Mouse (Mus musculus): Measurements from ENCODE around the gene 1700066M21Rik. TPM values are rescaled to one million over a fixed set of nuclear protein-coding genes. Genes with fewer than 3 reads are reported as not detected.

The 1700066M21Rik gene
- total RNA-seq, 1 experiment = 6.7 TPM

DNA sequence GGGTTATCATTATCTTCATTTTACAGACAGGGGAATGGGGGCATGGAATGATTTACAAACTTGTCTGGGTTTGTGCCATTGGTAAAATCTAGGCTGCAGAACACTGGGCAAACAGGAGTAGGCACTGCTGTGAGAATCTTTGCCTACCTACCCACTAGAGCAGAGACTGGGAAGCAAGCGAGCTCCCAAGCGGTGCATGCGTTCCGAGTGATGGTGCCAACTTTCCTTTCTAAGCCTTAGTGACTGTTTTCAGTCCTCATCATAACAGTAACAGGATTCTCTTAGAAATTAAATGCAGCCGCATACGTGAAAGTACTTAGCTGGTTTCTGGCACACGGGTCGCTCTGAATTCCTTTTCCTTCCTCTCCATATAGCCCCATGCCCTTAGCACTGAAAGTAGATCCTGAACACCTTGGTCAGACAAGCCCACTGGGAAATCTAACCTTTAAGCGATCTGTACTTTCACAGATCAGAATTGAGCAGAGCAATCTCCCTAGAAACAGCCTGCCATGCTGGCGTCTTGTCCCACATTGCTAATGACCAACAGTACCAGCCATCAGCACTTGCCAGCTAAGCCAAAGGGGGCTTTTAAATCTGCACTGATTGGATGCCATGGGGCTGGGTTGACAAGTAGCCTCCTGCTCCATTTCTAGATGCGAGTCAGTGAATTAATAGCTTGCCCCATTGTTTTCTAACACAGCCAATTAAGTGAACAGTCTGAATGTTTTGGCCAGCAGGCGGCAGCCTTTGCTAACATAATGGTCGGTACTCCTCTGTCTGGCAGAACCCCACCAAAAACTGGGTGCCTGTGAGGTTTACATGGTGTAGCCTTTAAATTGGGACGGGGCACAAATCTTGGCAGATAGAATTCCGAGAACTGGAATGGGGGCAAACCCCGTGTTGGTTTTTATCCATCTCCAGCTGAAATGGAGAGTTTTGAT, 51.2 kb downstream of the 1700066M21Rik start:
- Histone ChIP-seq H3K9ac (ENCODE audit: insufficient read depth, low read depth, low read length, poor library complexity, severe bottlenecking) (no peak overlapping the region), H3K27ac (ENCODE audit: insufficient read depth, low read depth, low read length, poor library complexity, severe bottlenecking) (no peak overlapping the region), H3K9me3 (ENCODE audit: control insufficient read depth, insufficient read depth, low read depth, low read length) (no peaks in the 10 kb centered on the region), H3K36me3 (ENCODE audit: control insufficient read depth, insufficient read depth, low read length, poor library complexity, severe bottlenecking) (no peaks in the 10 kb centered on the region), H3K4me1 (ENCODE audit: control insufficient read depth in 2 of 2, insufficient read depth in 2 of 2, low read length in 2 of 2, poor library complexity in 1 of 2) (no peaks in the 10 kb centered on the region), H3K4me3 (ENCODE audit: insufficient read depth in 1 of 2, low read depth in 1 of 2, low read length in 2 of 2, poor library complexity in 1 of 2, severe bottlenecking in 1 of 2) (no peak overlapping the region)
- in situ Hi-C loops (cut with MboI; ENCODE audit: low sequenced_read_pairs in 2 of 2, unreplicated experiment in 2 of 2) = loop anchor here in 1 of 2 experiments (10.0 kb wide), 2 partner anchors 526 to 866 kb away; no protein-coding TSS in a partner anchor
- TF ChIP-seq ZC3H11A (IDR thresholded peaks at IDR 0.05; ENCODE audit: borderline replicate concordance, low read depth, low read length) (peak; percentile 99), HCFC1 (IDR thresholded peaks at IDR 0.05; ENCODE audit: borderline replicate concordance, insufficient read depth, low read length) (no peak), MAFK (IDR thresholded peaks at IDR 0.05; ENCODE audit: insufficient read depth, low read depth, low read length) (no peak), ZNF384 (IDR thresholded peaks at IDR 0.05; ENCODE audit: low read depth, low read length) (no peak), CHD2 (IDR thresholded peaks at IDR 0.05; ENCODE audit: low read depth, low read length) (no peak)
- DNase-seq (ENCODE audit: low read depth, low spot score) = peak; percentile 69

GRCm38 (mm10) chr1:57429786-57430483, 52.5 kb downstream of the 1700066M21Rik start:
- H3K4me1 ChIP-seq (ENCODE audit: control insufficient read depth in 2 of 2, insufficient read depth in 2 of 2, low read length in 2 of 2, poor library complexity in 1 of 2) = no peaks in the 10 kb centered on the region
- no peak for DNase-seq (ENCODE audit: low read depth, low spot score)
- in situ Hi-C loops (cut with MboI; ENCODE audit: low sequenced_read_pairs in 2 of 2, unreplicated experiment in 2 of 2) = loop anchor here in 1 of 2 experiments (10.0 kb wide), 2 partner anchors 525 to 865 kb away; no protein-coding TSS in a partner anchor
- no peaks in the 10 kb centered on the region for H3K36me3 ChIP-seq (ENCODE audit: control insufficient read depth, insufficient read depth, low read length, poor library complexity, severe bottlenecking)
- H3K9ac ChIP-seq (ENCODE audit: insufficient read depth, low read depth, low read length, poor library complexity, severe bottlenecking) = no peak overlapping the region
- H3K9me3 ChIP-seq (ENCODE audit: control insufficient read depth, insufficient read depth, low read depth, low read length) = no peaks in the 10 kb centered on the region
- no peak overlapping the region for H3K4me3 ChIP-seq (ENCODE audit: insufficient read depth in 1 of 2, low read depth in 1 of 2, low read length in 2 of 2, poor library complexity in 1 of 2, severe bottlenecking in 1 of 2)
- H3K27ac ChIP-seq (ENCODE audit: insufficient read depth, low read depth, low read length, poor library complexity, severe bottlenecking) = no peak overlapping the region
- no peak for TF ChIP-seq HCFC1 (IDR thresholded peaks at IDR 0.05; ENCODE audit: borderline replicate concordance, insufficient read depth, low read length)
- no peak for TF ChIP-seq CHD2 (IDR thresholded peaks at IDR 0.05; ENCODE audit: low read depth, low read length)
- TF ChIP-seq MAFK (IDR thresholded peaks at IDR 0.05; ENCODE audit: insufficient read depth, low read depth, low read length) = no peak
- no peak for TF ChIP-seq ZNF384 (IDR thresholded peaks at IDR 0.05; ENCODE audit: low read depth, low read length)
- TF ChIP-seq ZC3H11A (IDR thresholded peaks at IDR 0.05; ENCODE audit: borderline replicate concordance, low read depth, low read length) = no peak

DNA sequence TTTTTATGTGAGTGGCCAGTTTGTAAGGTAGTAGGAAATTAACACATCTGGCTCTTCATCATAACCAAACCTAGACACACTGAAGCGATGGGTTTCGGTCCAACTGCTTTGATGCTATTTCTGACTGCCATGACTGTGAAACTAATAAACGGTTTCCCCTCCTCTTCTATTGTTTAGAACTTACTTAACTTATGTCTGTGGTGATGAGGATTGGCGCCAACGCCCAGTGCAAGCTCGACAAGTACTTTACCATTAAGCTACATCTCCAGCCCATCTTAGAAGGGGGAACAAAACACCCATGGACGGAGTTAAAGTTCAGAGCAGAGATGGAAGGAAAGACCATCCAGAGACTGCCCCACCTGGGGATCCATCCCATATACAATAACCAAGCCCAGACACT, 55.7 kb downstream of the 1700066M21Rik start:
- Histone ChIP-seq H3K36me3 (ENCODE audit: control insufficient read depth, insufficient read depth, low read length, poor library complexity, severe bottlenecking) (no peaks in the 10 kb centered on the region), H3K9me3 (ENCODE audit: control insufficient read depth, insufficient read depth, low read depth, low read length) (no peaks in the 10 kb centered on the region), H3K4me3 (ENCODE audit: insufficient read depth in 1 of 2, low read depth in 1 of 2, low read length in 2 of 2, poor library complexity in 1 of 2, severe bottlenecking in 1 of 2) (no peak overlapping the region), H3K4me1 (ENCODE audit: control insufficient read depth in 2 of 2, insufficient read depth in 2 of 2, low read length in 2 of 2, poor library complexity in 1 of 2) (no peaks in the 10 kb centered on the region), H3K27ac (ENCODE audit: insufficient read depth, low read depth, low read length, poor library complexity, severe bottlenecking) (no peak overlapping the region), H3K9ac (ENCODE audit: insufficient read depth, low read depth, low read length, poor library complexity, severe bottlenecking) (no peak overlapping the region)
- in situ Hi-C loops (cut with MboI; ENCODE audit: low sequenced_read_pairs in 2 of 2, unreplicated experiment in 2 of 2) = no loop called here
- no peak for DNase-seq (ENCODE audit: low read depth, low spot score)
- TF ChIP-seq ZC3H11A (IDR thresholded peaks at IDR 0.05; ENCODE audit: borderline replicate concordance, low read depth, low read length) (no peak), ZNF384 (IDR thresholded peaks at IDR 0.05; ENCODE audit: low read depth, low read length) (no peak), MAFK (IDR thresholded peaks at IDR 0.05; ENCODE audit: insufficient read depth, low read depth, low read length) (no peak), HCFC1 (IDR thresholded peaks at IDR 0.05; ENCODE audit: borderline replicate concordance, insufficient read depth, low read length) (no peak), CHD2 (IDR thresholded peaks at IDR 0.05; ENCODE audit: low read depth, low read length) (no peak)

Other genes with a start within 250 kb of the 1700066M21Rik start
- gene Maip1, start 28.7 kb downstream of the 1700066M21Rik start, total RNA-seq (2012; rRNA removed) = 12.4 and 14.5 TPM in 2 replicates
- 23.1 and 25.5 TPM in 2 replicates for gene Tyw5, start 29.5 kb downstream of the 1700066M21Rik start, total RNA-seq (2012; rRNA removed)